Mouse (Mus musculus) heart, postnatal 36 days (tissue): ENCODE measurements around the gene Tmem121. TPM values are rescaled to one million over a fixed set of nuclear protein-coding genes. Genes with fewer than 3 reads are reported as not detected.

Source experiments
- DNase-seq, 2 experiments: peaks; one replicate each; pipeline ENCODE4 v3.0.0; 2021 to 2022
- intact Hi-C: fragments of 180-260 bp; cut with DNase I; formaldehyde crosslinking; loops from one replicate; pipeline ENCODE4 v1.15.1; 2025
- total RNA-seq, 2 experiments: library from RNA; stranded (reverse); gene quantifications; 2 replicates each; pipeline ENCODE4 v1.2.3; 2021

Gene Tmem121
- total RNA-seq, 2 experiments from 2014 or later, result not detected

DNA sequence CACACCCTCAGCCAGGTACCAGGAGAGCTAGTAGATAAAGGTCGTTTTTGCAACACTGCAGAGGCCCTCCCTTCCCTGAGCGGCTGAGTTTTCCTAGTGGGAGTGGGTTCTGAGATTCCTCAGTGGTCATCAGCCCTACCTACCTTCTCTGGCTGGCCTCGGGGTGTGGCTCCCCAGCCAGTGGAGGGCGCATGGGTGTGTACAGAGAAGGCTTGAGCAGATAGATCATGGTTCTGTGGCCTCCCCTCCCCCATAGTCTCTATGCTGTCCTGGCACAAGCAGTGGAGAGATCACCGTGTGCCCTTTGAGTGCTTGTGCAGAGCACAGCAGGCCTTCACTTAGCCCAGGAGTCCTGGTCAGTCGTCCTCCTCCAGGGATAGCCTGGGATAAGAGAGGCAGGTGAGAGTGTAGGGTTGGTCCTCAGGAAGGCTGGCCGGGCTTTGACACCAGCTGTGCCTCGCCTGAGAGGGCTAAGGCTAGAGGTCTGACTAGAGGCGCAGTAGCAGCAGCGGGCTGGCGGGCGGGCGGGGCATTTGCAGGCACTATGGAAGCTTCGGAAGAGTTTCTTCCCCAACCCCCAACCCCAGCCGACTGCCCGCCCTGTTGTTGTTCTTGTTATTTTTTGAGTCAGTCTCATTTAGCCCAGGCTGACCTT is 37.2 kb upstream of the Tmem121 start:
- DNase-seq, result peak; percentile 59 to 62
- intact Hi-C loops, result no loop called here

DNA sequence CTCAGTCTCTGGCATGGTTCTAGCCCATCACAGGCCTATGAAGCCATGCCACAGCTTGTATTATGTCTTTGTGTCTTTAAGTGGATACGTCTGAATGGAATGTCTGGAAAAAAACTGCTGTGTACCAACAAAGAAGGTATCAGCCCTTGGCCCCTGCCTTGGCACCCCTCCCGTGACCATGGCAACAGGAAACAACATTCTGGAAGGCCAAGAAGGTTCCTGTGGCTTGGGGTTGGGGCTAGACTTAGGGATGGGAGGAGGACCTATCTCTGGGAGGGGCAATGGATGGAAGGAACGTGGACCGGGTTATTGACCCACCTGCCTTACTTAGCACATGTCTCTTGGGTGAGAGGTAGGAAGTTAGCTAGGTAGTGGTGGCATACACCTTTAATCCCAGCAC is 36.4 kb upstream of the Tmem121 start:
- no peak for DNase-seq
- intact Hi-C loops, result no loop called here

DNA sequence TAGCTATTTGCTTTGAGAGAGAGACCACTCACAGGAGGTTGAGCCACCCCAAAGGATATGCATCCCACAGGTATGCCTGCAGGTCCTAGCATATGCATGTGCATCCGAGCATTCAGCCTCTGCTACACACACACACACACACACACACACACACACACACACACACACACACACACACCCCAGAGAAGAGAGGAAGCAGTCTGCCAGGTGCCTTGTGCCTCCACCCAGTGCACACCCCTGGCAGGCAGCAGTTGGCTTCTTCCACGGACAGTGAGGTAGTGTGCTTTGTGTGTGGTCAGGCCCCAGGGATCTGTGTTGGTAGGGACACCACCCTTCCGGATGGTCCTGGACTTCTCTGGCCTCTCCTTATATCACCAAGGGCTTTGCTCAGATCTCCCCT is 35.8 kb upstream of the Tmem121 start:
- intact Hi-C loops, result loop anchor here (5.0 kb wide), 2 partner anchors 198 to 273 kb away; no protein-coding TSS in a partner anchor

DNA sequence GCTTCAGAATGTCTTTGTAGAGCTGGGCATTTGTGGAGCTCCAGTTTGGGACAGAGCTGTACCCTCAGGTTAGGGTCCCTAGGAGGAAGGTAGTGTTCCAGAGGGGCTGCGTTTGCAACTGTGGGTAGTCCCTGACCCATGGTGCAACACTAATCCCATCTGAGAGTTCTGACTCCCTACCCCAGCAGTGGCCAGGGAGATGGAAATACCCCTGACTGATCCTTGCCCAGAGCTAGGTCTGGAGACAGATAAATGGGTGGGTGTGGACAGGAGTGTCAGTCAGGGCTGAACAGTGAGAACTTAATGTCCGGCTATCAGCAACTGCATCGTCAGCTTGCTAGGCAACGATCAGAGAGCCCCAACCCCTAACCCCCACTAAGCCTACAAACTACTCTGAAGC is 35.1 kb upstream of the Tmem121 start:
- DNase-seq, result no peak
- intact Hi-C loops, result loop anchor here (5.0 kb wide), 2 partner anchors 198 to 273 kb away; no protein-coding TSS in a partner anchor

More for the DNA sequence above, 35.8 kb upstream of the Tmem121 start:
- no peak for DNase-seq

DNA sequence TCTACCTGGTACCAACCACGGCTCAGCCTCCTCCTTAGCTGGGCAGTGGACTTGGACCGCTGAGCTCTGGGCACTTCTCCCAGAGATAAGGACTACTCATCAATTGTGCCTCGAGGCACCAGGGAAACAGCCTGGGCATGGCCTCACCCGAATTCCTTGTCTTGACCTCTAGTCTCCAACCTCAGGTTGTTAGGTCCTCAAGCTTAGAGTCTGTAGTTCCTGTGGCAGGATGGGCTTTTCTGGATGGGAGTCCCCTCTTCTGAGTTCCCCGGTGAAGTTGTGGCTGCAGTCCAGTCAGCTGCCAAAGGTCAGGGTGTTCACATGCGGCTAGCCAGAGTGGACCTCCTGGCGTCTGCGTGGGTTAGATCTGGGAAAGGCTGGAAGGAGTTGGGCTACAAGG is 34.7 kb upstream of the Tmem121 start:
- intact Hi-C loops, result loop anchor here (5.0 kb wide), 2 partner anchors 199 to 274 kb away; no protein-coding TSS in a partner anchor
- no peak for DNase-seq

DNA sequence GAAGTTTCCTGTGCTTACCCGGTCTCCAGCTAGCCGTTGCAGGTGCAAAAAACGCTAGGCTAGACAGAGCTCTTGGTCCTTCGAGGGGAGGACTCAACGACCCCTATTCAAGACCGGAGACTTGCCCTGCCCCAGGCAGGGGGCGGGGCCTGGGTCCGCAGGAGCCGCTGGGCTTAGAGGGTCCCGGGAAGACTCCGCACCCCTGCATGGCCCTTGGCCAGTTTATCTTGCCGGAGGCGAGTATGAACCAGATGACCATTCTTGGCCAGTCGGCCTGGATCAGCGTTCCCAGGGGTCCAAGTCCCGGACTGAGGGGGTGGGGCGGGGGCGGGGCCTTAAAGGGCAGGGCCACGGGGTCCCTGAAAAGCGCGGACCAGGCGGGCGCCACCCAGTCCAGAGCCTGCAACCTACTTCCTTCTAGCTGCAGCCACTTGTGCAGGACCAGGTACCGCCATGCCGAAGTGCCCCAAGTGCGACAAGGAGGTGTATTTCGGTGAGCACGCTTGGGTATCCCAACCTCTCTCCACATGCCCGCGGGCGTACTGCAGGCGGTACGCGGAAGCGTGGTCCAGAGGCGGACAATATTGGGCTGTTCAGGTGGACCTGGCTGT is 34.0 kb upstream of the Tmem121 start:
- DNase-seq, result peak; percentile 77 to 82
- intact Hi-C loops, result loop anchor here (5.0 kb wide), 2 partner anchors 199 to 274 kb away; no protein-coding TSS in a partner anchor

DNA sequence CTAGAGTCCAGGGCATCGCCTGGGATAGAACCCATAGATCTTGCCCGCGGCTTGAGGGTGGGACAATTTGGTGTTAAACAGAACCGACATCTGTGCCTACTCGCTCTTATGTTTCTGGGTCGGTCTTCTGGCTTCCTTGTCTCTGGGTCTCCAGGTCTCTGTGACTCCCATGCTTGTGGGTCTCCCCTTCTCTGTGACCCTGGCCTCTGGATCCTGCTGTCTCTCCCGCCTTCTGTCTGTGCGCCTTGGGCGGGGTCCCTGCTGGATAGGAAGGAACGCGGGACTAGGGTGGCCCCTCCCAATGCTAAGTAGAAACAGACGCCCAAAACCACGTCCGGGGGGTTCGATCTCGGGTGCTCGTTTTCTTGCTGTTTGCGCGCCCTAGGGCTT is 33.5 kb upstream of the Tmem121 start:
- intact Hi-C loops, result loop anchor here (5.0 kb wide), 2 partner anchors 200 to 275 kb away; no protein-coding TSS in a partner anchor
- DNase-seq, result peak; percentile 56 to 67

DNA sequence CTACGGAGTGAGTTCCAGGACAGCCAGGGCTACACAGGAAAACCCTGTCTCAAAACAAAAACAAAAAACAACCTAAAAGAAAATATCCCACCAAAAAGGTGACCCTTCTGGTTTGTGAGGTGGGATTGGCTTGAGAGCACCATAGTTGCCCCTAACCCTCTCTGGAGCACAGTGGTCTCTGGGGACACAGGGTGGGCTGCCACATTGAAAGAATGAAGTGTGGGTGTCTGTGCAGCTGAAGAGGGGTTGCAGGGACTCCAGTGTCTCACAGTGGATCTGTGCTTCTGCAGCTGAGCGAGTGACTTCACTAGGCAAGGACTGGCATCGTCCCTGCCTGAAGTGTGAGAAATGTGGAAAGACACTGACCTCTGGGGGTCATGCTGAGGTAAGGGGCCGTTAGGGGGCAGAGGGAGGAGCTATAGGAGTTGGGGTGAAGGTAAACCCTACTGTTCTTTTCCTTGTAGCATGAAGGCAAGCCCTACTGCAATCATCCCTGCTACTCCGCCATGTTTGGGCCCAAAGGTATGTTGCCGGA is 32.7 kb upstream of the Tmem121 start:
- intact Hi-C loops, result loop anchor here (5.0 kb wide), 2 partner anchors 201 to 276 kb away; no protein-coding TSS in a partner anchor
- DNase-seq, result no peak

DNA sequence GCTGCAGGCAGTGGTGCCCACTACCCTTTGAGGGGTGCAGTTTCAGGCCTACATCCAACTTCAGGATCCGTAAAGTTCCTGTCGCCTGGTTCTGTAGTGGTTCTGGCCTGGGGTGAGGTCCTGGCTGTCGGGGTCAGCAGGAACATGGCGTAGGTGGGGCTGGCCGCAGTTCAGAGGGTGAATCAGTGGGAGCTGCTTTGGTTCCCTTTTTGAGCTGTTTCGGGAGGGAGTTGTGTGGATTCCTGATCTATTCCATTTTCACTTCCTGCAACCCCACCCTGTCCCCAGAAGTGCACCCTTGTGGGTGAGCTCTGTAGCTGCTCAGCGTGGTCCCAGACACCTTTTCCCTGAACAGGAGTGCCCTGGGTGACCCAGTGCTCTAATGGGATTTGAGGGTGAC is 31.8 kb upstream of the Tmem121 start:
- intact Hi-C loops, result loop anchor here (5.0 kb wide), 2 partner anchors 202 to 277 kb away; no protein-coding TSS in a partner anchor
- DNase-seq, result no peak

DNA sequence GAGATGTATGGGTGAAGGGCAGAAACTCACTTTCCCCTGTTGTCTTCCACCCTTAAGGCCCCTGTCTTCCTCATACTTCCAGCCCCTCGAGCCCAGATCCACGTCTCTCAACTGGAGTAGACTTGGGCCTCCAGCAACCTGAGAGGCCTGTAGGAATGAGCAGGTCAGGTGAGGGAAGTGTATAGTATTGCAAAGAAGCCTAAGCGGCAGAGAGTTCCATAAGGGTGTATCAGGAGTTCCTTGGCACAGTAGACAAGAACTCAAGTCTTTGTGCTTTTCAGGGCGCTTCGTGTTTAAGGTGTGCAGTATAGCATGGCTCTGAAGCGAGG is 31.0 kb upstream of the Tmem121 start:
- DNase-seq, result no peak
- intact Hi-C loops, result loop anchor here (1.0 to 5.0 kb wide), 3 partner anchors 35 to 277 kb away; no protein-coding TSS in a partner anchor

DNA sequence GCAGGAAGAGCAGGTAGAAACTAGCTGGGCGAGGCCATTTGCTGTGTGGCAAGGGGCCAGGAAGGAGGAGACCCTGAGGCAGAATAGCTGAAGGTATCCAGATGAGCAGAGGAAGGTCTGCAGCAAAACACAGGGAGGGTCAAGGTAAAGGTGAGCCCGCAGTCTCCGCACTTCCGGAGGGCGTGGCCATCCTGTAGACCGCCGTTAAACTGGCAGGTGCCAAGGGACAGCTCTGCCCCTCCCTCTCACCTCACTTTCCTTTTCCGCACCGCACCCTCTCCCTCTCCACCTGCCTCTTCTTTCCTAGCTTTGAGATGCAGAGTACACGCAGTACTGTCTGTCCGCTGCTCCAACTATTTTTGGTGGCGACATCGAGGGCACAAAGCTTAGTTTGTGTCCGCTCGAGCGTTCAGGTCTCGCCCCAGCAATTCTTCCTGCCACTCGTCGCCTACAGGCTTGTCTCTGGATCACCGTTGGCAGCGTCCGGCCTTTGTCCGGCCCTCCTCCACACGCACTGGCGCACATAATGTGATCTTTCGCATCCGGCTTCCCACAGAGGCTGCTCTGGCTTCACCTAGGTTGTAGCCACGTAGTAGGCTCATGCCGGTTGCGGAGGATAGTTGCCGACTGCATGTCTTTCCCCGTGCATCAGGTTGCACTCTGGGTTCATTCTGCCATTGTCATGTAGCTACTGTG is 30.5 kb upstream of the Tmem121 start:
- intact Hi-C loops, result loop anchor here (1.0 kb wide), 1 partner anchor 36 kb away; no protein-coding TSS in a partner anchor
- DNase-seq, result peak; percentile 61 to 75

DNA sequence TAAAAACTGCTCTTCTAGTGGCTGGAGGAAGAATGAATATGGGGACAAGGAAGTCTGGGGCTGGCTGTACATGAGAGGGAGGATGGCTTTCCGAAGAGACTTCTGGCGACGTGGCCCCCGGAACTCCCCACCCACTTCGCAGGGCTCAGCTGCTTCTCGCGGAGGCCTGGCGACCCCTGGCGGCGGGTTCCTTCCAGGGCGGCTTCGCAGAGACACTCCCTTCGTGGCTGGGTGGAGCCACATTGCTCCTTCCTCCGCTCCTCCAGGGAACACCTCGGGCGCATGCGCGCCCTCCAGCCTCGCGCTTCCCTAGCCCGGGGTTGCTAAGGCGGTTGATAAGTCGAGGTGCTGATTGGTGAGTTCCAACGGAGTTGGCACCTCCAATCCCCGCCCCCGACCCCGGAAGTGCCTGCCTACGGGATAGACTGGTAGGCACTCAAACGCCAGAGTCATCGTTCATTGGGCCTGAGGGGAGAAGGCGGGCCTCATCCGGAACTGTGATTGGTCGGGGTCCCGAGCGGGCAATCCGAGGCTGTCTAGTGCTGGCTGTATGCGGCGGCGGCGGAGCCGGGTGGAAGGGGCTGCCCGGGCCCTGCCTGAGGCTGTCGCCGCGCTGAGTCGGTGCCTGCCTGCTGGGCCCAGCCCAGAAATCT is 29.7 kb upstream of the Tmem121 start, which contains the start of gene Tedc1:
Gene Tedc1, plus strand, starts transcription at position 535 of the 653 bp plus-strand sequence.
- peak; percentile 99 to 100 for DNase-seq
- intact Hi-C loops, result loop anchor here (1.0 to 2.0 kb wide), 2 partner anchors 37 to 147 kb away; no protein-coding TSS in a partner anchor

DNA sequence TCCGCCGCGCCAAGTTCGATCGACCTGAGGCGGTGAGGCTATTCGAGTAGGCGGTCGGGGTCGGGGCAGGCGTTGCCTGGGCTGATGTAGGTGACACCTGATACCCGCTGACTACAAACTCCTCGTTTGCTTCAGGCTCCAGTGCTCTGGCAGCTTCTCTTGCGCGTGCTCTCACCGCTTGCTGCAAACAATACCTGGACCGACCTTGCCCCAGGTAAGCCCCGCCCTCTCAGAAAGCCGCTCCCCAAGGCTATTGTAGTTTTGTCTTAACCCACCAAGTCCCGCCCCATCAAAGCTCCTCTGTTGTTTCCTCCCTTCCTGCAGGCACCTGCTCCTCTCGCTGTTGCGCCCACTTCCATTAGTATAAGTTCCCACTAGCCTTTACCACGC is 29.2 kb upstream of the Tmem121 start:
- no peak for DNase-seq
- intact Hi-C loops, result loop anchor here (2.0 kb wide), 1 partner anchor 148 kb away; no protein-coding TSS in a partner anchor

DNA sequence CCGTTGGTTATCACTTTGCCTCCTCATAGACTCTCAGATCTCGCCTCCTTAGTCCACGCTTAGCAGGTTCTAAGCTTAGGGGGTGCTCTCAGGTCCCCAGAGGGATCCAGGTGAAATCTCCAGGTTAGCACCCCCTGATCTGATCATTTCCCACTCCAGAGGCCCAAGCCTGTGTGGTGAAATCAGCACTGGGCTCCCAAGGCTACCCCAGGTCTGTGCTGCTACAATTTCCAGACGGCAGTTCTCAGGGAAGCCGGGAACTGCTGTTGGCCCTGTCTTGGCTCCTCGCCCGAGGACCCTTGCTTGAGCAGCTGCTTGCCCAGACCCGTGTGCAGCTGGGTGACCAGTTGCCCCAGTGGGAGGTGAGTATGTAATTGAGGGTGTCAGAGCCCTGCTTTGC is 28.7 kb upstream of the Tmem121 start:
- intact Hi-C loops, result loop anchor here (2.0 kb wide), 1 partner anchor 148 kb away; no protein-coding TSS in a partner anchor
- DNase-seq, result no peak

DNA sequence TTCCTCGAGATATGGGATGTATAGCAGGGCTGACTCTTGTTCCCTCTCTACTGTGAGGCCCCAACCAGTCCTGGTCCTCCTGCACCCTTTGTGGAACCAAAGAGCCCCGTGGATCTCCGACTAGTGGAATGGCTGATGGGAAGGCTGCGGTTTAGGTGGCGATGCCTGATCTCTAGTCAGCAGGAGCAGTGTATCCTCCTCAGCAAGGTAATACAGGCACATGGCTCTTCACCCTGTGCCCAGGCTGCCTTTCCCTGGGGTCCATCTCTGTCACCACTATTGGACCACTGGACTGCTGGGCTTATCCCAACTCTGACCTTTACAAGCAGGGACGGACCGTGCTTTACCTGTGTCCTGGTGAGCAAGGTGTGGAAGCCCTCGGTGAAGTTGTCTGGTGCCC is 28.2 kb upstream of the Tmem121 start:
- intact Hi-C loops, result loop anchor here (2.0 kb wide), 1 partner anchor 149 kb away; no protein-coding TSS in a partner anchor
- DNase-seq, result no peak

DNA sequence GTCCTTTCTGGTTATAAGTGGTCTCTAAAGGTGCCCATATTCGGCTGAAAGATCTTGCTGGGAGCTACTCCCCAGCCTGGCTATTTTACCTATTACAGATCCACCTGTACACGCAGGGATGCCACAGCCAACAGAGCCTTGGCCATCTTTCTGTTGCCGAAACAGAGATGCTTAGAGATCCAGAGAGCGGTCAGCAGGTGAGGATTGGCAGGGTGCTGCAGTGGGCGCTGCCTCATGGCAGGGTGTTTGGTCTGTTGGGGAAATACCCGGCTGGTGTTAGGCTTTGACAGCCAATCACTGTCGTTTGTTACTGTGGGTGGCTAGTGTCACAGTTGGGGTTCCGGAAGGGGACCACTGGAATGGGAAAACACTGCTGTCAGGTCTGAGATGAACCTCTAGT is 27.8 kb upstream of the Tmem121 start:
- intact Hi-C loops, result loop anchor here (2.0 kb wide), 1 partner anchor 149 kb away; no protein-coding TSS in a partner anchor
- DNase-seq, result no peak

DNA sequence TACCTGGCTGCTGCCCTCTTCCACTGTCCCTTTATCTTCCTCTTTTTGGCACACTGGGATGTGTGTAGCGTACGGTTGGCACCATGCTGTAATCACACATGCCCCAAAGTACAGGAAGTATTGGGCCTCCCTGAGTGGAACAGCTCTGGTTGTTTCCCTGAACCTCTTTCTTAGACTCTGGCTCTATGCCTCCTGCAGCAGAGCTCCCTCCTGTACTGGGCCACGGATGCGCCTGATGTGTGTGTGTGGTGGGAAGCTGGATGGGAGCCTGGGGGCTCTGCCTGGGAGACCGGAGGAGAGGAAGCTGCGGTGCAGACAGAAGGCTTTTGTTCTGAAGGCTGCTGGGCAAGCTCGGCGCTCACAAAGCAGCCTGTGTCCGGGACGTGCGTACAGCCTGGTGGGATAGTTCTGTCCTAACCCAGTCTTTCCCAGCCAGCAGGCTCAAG is 22.1 kb upstream of the Tmem121 start:
- intact Hi-C loops, result no loop called here
- DNase-seq, result no peak

DNA sequence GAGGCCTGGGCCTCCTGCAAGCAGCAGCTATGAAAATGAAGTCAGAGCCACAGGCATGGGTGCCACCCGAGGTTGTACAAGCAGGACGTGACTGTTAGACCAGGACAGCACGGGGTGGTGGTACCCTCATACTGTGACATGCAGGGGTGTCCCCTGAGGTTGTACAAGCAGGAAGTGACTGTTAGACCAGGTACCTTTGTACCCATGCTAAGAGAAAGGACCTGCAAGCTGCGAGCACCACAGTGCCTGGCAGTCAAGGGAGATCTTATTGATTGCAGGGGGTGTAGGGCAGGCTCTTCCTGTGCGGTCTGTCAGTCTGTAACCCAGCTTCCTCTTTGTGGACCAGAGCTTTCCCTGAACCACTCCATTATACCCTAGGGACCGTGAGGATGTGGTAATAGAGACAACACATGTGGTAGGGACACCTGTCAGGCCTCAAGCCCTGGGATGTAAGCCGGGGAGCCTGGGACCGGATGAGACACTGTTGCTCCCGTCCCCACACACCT is 17.6 kb upstream of the Tmem121 start:
- intact Hi-C loops, result no loop called here
- DNase-seq, result no peak

DNA sequence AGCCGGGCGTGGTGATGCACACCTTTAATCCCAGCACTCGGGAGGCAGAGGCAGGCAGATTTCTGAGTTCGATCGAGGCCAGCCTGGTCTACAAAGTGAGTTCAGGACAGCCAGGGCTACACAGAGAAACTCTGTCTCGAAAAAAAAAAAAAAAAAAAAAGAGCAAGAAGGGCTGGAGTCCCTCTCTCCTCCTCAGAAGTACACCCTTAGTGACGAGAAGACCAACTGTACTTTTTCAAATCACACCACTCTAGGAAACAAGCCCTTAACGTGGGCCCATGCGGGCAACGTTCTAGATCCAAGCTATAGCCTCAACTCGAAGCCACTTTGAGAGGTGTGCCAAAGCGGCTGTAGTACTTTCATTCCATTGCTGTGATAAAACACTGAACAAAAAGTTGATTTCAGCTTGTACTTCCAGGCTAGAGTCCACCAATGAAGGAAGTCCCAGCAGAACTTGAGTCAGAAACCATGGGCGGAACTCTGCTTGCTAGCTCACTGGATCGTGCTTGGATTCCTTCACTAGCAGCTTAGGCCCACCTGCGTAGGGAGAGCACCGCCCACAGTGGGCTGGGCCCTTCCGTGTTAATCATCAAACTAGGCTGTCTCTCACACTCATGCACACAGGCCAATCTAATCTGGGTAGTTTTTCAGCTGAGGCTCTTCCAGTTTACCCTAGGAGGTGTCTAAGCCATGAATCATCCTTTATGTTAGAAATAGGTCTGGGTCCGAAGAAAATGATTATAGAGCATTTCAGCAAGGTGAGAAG is 8.6 kb upstream of the Tmem121 start:
- DNase-seq, result no peak
- intact Hi-C loops, result no loop called here
